27 mouse cellular contexts compared by ENCODE assay signal in the genomic region with DNA sequence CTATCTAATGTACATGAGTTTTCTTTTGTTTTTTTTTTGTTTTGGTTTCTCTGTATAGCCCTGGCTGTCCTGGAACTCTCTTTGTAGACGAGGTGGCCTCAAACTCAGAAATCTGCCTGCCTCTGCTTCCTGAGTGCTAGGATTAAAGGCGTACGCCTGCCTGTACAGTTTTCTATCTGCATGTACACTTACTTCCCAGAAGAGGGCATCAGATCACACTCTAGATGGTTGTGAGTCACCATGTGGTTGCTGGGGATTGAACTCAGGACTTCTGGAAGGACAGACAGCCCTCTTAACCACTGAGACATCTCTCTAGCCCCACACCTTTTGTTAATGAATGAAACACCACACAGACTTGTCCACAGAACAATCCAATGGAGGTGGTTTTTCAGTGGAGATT. TPM values are rescaled to one million over a fixed set of nuclear protein-coding genes. Genes with fewer than 3 reads are reported as not detected.
DNase-seq lines count a peak whose midpoint lies in the region; ATAC-seq and TF ChIP-seq lines count a peak whose summit lies in the region.
"Had no signal": no experiment of that assay in that cellular context is flagged by ENCODE, and none has a peak within 500 bp of the region (broad histone marks: within the 10 kb centered on the region; RNA-seq: fewer than 3 reads in every experiment).

No protein-coding gene starts in this region.

- ATAC-seq in kidney, embryonic 15.5 days (replicated peaks; ENCODE audit: low FRiP score), result no peak
- no peak for ATAC-seq in megakaryocyte, adult 5-6 weeks (ENCODE audit: poor library complexity, severe bottlenecking)
- ATAC-seq: forebrain, embryonic 15.5 days; intestine, embryonic 16.5 days had no signal

- intact Hi-C loops in gastrocnemius, adult 2 months (cut with DNase I), result no loop called here

- H3K4me2 ChIP-seq in kidney, embryonic 15.5 days, result no peak overlapping the region
- H3K4me2 ChIP-seq: embryonic facial prominence, embryonic 13.5 days; forebrain, embryonic 15.5 days; heart, embryonic 15.5 days; hindbrain, embryonic 12.5 days; midbrain, embryonic 11.5 days; neural tube, embryonic 13.5 days; stomach, embryonic 15.5 days had no signal

- no peak overlapping the region for H3K9ac ChIP-seq in kidney, embryonic 15.5 days
- H3K9ac ChIP-seq: embryonic facial prominence, embryonic 13.5 days; forebrain, embryonic 15.5 days; heart, embryonic 15.5 days; hindbrain, embryonic 12.5 days; neural tube, embryonic 13.5 days; stomach, embryonic 15.5 days had no signal

- no peaks in the 10 kb centered on the region for H3K36me3 ChIP-seq in E14TG2a.4 (ENCODE audit: insufficient read depth, low read length)
- no peaks in the 10 kb centered on the region for H3K36me3 ChIP-seq in kidney, embryonic 15.5 days
- H3K36me3 ChIP-seq: embryonic facial prominence, embryonic 13.5 days; forebrain, embryonic 10.5 days; forebrain, embryonic 15.5 days; heart, embryonic 15.5 days; hindbrain, embryonic 12.5 days; neural tube, embryonic 13.5 days; stomach, embryonic 15.5 days had no signal

- H3K27ac ChIP-seq in gastrocnemius, adult 2 months, result no peak overlapping the region
- no peak overlapping the region for H3K27ac ChIP-seq in layer of hippocampus, adult 2 months
- no peak overlapping the region for H3K27ac ChIP-seq in kidney, embryonic 15.5 days
- H3K27ac ChIP-seq: embryonic facial prominence, embryonic 13.5 days; forebrain, embryonic 10.5 days; forebrain, embryonic 15.5 days; heart, embryonic 15.5 days; hindbrain, embryonic 12.5 days; hindbrain, postnatal 0 days; neural tube, embryonic 13.5 days; stomach, embryonic 15.5 days had no signal

- peaks cover 25% of the 10 kb centered on the region for H3K27me3 ChIP-seq in E14TG2a.4 (ENCODE audit: insufficient read depth, low read length)
- no peaks in the 10 kb centered on the region for H3K27me3 ChIP-seq in kidney, embryonic 15.5 days
- H3K27me3 ChIP-seq: embryonic facial prominence, embryonic 13.5 days; forebrain, embryonic 15.5 days; heart, embryonic 15.5 days; hindbrain, embryonic 12.5 days; stomach, embryonic 15.5 days had no signal

- H3K4me1 ChIP-seq in E14TG2a.4 (replicated peaks; ENCODE audit: low read depth, low read length), result peaks cover 38% of the 10 kb centered on the region
- H3K4me1 ChIP-seq in kidney, embryonic 15.5 days, result peaks cover 23% of the 10 kb centered on the region
- H3K4me1 ChIP-seq: forebrain, embryonic 15.5 days; heart, embryonic 15.5 days; neural tube, embryonic 13.5 days; stomach, embryonic 15.5 days had no signal

- no peaks in the 10 kb centered on the region for H3K9me3 ChIP-seq in E14TG2a.4 (ENCODE audit: low read length)
- H3K9me3 ChIP-seq in kidney, embryonic 15.5 days (replicated peaks), result no peaks in the 10 kb centered on the region
- H3K9me3 ChIP-seq: embryonic facial prominence, embryonic 13.5 days; forebrain, embryonic 10.5 days; forebrain, embryonic 15.5 days; heart, embryonic 15.5 days; hindbrain, embryonic 12.5 days; neural tube, embryonic 13.5 days; stomach, embryonic 15.5 days had no signal

- 92% methylated on average over 3 of the region's 3 CpGs for WGBS in kidney, embryonic 15.5 days

- 0 out of 2 replicates have a peak, but pooled peaks have one; percentile 1 for TF ChIP-seq CTCF in gastrocnemius, adult 2 months (IDR thresholded peaks at IDR 0.05)
- peak; percentile 35 for TF ChIP-seq CTCF in layer of hippocampus, adult 2 months (conservative IDR thresholded peaks at IDR 0.05)
- TF ChIP-seq CTCF in E14TG2a.4 (conservative IDR thresholded peaks at IDR 0.05; ENCODE audit: low read length), result 0 out of 2 replicates have a peak, but pooled peaks have one; percentile 19

- DNase-seq in gastrocnemius, adult 2 months, result no peak
- no peak for DNase-seq in gastrocnemius, adult 18-20 months (ENCODE audit: low spot score)
- DNase-seq in layer of hippocampus, adult 2 months (ENCODE audit: low spot score in 2 of 2), result no peak
- DNase-seq in layer of hippocampus, postnatal 10 days (ENCODE audit: low spot score in 2 of 2), result no peak
- DNase-seq in ZHBTc4 (ENCODE audit: low read depth, low spot score), result peak; percentile 74
- DNase-seq: adrenal gland, postnatal 36 days; cerebellum, adult 18-20 months; heart, postnatal 36 days; kidney, adult 9 months; liver; lung, adult 18-20 months; lung, postnatal 14 days; thymus, postnatal 25 days had no signal

- no peak overlapping the region for H3K4me3 ChIP-seq in gastrocnemius, adult 2 months
- H3K4me3 ChIP-seq in layer of hippocampus, adult 2 months, result no peak overlapping the region
- H3K4me3 ChIP-seq in E14TG2a.4 (replicated peaks; ENCODE audit: low read length), result no peak overlapping the region
- no peak overlapping the region for H3K4me3 ChIP-seq in kidney, embryonic 15.5 days (replicated peaks)
- H3K4me3 ChIP-seq: embryonic facial prominence, embryonic 13.5 days; forebrain, embryonic 10.5 days; forebrain, embryonic 15.5 days; heart, embryonic 15.5 days; hindbrain, embryonic 12.5 days; neural tube, embryonic 13.5 days; stomach, embryonic 15.5 days had no signal

RNA-seq across cellular contexts. Expression of gene Plekhg5, which starts 7.0 kb away (rescaled TPM):
- total RNA-seq in gastrocnemius, adult 2 months (2021), result 1 to 10 TPM; 4.9 to 6.6 TPM
- total RNA-seq in gastrocnemius, adult 18-20 months (2021), result 1 to 10 TPM; 5.0 to 6.5 TPM
- 100 to 1,000 TPM; 163 to 164 TPM for total RNA-seq in layer of hippocampus, adult 2 months (2021)
- total RNA-seq in layer of hippocampus, postnatal 10 days (2021), result 10 to 100 TPM; 76.0 to 79.6 TPM
- polyA plus RNA-seq in kidney, embryonic 15.5 days (2015; fragmentation: Nextera tagmentation; extraction: Ambion mirVana), result 19.8 and 20.9 TPM in 2 replicates
- total RNA-seq in megakaryocyte, adult 5-6 weeks (2015), result 1.7 and 2.6 TPM in 2 replicates
- total RNA-seq in megakaryocyte, adult 5-6 weeks (2017), result 3.0 and 3.6 TPM in 2 replicates

RNA-seq across cellular contexts. Expression of gene Tnfrsf25, which starts 36.5 kb away (rescaled TPM):
- 1 to 10 TPM in 1 of 2 experiments, under 1 TPM in 1; 0.38 to 2.0 TPM for total RNA-seq in gastrocnemius, adult 2 months (2021)
- 1 to 10 TPM; 1.0 to 1.8 TPM for total RNA-seq in gastrocnemius, adult 18-20 months (2021)
- total RNA-seq in layer of hippocampus, adult 2 months (2021), result 10 to 100 TPM; 22.7 to 48.4 TPM
- total RNA-seq in layer of hippocampus, postnatal 10 days (2021), result 10 to 100 TPM; 14.0 to 15.1 TPM
- 1.5 and 2.4 TPM in 2 replicates for polyA plus RNA-seq in kidney, embryonic 15.5 days (2015; fragmentation: Nextera tagmentation; extraction: Ambion mirVana)
- 0.13 and 0.25 TPM in 2 replicates for total RNA-seq in megakaryocyte, adult 5-6 weeks (2015)
- 0.18 and 2.8 TPM in 2 replicates for total RNA-seq in megakaryocyte, adult 5-6 weeks (2017)
- total RNA-seq: common myeloid progenitor, adult 5-6 weeks had no signal

RNA-seq across cellular contexts. Expression of gene Nol9, which starts 40.1 kb away (rescaled TPM):
- total RNA-seq in gastrocnemius, adult 2 months (2021), result 10 to 100 TPM; 10.6 to 11.7 TPM
- 1 to 10 TPM; 8.7 to 9.5 TPM for total RNA-seq in gastrocnemius, adult 18-20 months (2021)
- 10 to 100 TPM; 19.9 to 21.0 TPM for total RNA-seq in layer of hippocampus, adult 2 months (2021)
- 10 to 100 TPM; 27.3 to 31.6 TPM for total RNA-seq in layer of hippocampus, postnatal 10 days (2021)
- 33.5 and 36.8 TPM in 2 replicates for polyA plus RNA-seq in kidney, embryonic 15.5 days (2015; fragmentation: Nextera tagmentation; extraction: Ambion mirVana)
- total RNA-seq in megakaryocyte, adult 5-6 weeks (2015), result 10.1 and 11.1 TPM in 2 replicates
- 10.8 and 15.5 TPM in 2 replicates for total RNA-seq in megakaryocyte, adult 5-6 weeks (2017)

RNA-seq across cellular contexts. Expression of gene Tas1r1, which starts 40.9 kb away (rescaled TPM):
- total RNA-seq in gastrocnemius, adult 2 months (2021), result under 1 TPM; 0.53 to 0.59 TPM
- total RNA-seq in gastrocnemius, adult 18-20 months (2021), result under 1 TPM; 0.52 to 0.91 TPM
- under 1 TPM; 0.69 to 0.76 TPM for total RNA-seq in layer of hippocampus, adult 2 months (2021)
- total RNA-seq in layer of hippocampus, postnatal 10 days (2021), result under 1 TPM; 0.37 to 0.45 TPM
- polyA plus RNA-seq in kidney, embryonic 15.5 days (2015; fragmentation: Nextera tagmentation; extraction: Ambion mirVana), result 0.45 and 0.86 TPM in 2 replicates
- total RNA-seq in megakaryocyte, adult 5-6 weeks (2015), result 0.11 and 0.16 TPM in 2 replicates
- total RNA-seq in megakaryocyte, adult 5-6 weeks (2017), result not detected in 2 replicates
- total RNA-seq: adrenal gland, postnatal 36 days; heart, postnatal 36 days had no signal

RNA-seq across cellular contexts. Expression of gene Zbtb48, which starts 51.8 kb away (rescaled TPM):
- total RNA-seq in gastrocnemius, adult 2 months (2021), result 1 to 10 TPM; 2.4 to 3.3 TPM
- total RNA-seq in gastrocnemius, adult 18-20 months (2021), result 1 to 10 TPM; 2.2 to 3.1 TPM
- 10 to 100 TPM; 12.7 to 16.9 TPM for total RNA-seq in layer of hippocampus, adult 2 months (2021)
- total RNA-seq in layer of hippocampus, postnatal 10 days (2021), result 10 to 100 TPM; 11.9 to 14.8 TPM
- polyA plus RNA-seq in kidney, embryonic 15.5 days (2015; fragmentation: Nextera tagmentation; extraction: Ambion mirVana), result 17.7 and 23.8 TPM in 2 replicates
- total RNA-seq in megakaryocyte, adult 5-6 weeks (2015), result 6.9 and 8.1 TPM in 2 replicates
- 3.8 and 8.9 TPM in 2 replicates for total RNA-seq in megakaryocyte, adult 5-6 weeks (2017)

Comparison
In these comparisons a context has a peak if more than half of its experiments do, and no peak if none do; other contexts are left out.
1. RNA of gene Plekhg5, which starts 7.0 kb away (total RNA-seq): 163 to 164 TPM in layer of hippocampus, adult 2 months and 76.0 to 79.6 TPM in layer of hippocampus, postnatal 10 days; 4.9 to 6.6 TPM in gastrocnemius, adult 2 months, 5.0 to 6.5 TPM in gastrocnemius, adult 18-20 months and 1.7 to 3.6 TPM in megakaryocyte, adult 5-6 weeks; every median in the first group is over 10 times any median in the second.
2. Peak in every context shown above with its lines, with median percentiles within 50 percentile points of each other: CTCF ChIP-seq.